Mouse (Mus musculus) limb, embryonic 14.5 days (tissue): ENCODE data around the gene Adamts14. TPM values are rescaled to one million over a fixed set of nuclear protein-coding genes. Genes with fewer than 3 reads are reported as not detected.

Experiments used
- ATAC-seq: fragments of 200-750 bp; cut with Nextera tagmentation; 2 replicates; pipeline ENCODE4 v1.8.0; 2017; ENCODE audit warnings: low read depth, moderate number of reproducible peaks, moderate TSS enrichment; ENCODE audit not compliant: low FRiP score
- DNase-seq: peaks from one replicate; pipeline ENCODE4 v3.0.0-alpha.2; 2015; ENCODE audit warnings: low spot score
- H3K27ac ChIP-seq: fragments of 300-500 bp; sonication (generic); replicated peaks from 2 replicates; pipeline ENCODE4 v1.5.1; 2014; ENCODE audit warnings: low read depth, mild to moderate bottlenecking, low read length, moderate library complexity, mixed read lengths
- H3K27me3 ChIP-seq: fragments of 300-500 bp; sonication (generic); 2 replicates; pipeline ENCODE4 v1.6.1; 2014; ENCODE audit warnings: low read length, mixed read lengths; ENCODE audit not compliant: control insufficient read depth, insufficient read depth
- H3K36me3 ChIP-seq: fragments of 300-500 bp; sonication (generic); 2 replicates; pipeline ENCODE4 v1.6.1; 2014; ENCODE audit warnings: mild to moderate bottlenecking, low read length, moderate library complexity, mixed read lengths; ENCODE audit not compliant: control insufficient read depth, insufficient read depth
- H3K4me1 ChIP-seq: fragments of 300-500 bp; sonication (generic); 2 replicates; pipeline ENCODE4 v1.6.1; 2014; ENCODE audit warnings: antibody characterized with exemption, low read length, mixed read lengths; ENCODE audit not compliant: control insufficient read depth, insufficient read depth
- H3K4me2 ChIP-seq: fragments of 300-500 bp; sonication (generic); replicated peaks from 2 replicates; pipeline ENCODE4 v1.6.1; 2014; ENCODE audit warnings: low read depth, mild to moderate bottlenecking, low read length, moderate library complexity; ENCODE audit not compliant: severe bottlenecking
- H3K4me3 ChIP-seq: fragments of 300-500 bp; sonication (generic); replicated peaks from 2 replicates; pipeline ENCODE4 v1.5.1; 2014; ENCODE audit warnings: low read length
- H3K9ac ChIP-seq: fragments of 300-500 bp; sonication (generic); 2 replicates; pipeline ENCODE4 v1.6.1; 2014; ENCODE audit warnings: mild to moderate bottlenecking, low read depth, low read length, moderate library complexity; ENCODE audit not compliant: severe bottlenecking
- H3K9me3 ChIP-seq: fragments of 300-500 bp; sonication (generic); 2 replicates; pipeline ENCODE4 v1.6.1; 2016; ENCODE audit warnings: low read length; ENCODE audit not compliant: control insufficient read depth
- POLR2A ChIP-seq: fragments of 200-500 bp; IDR thresholded peaks from 2 replicates; pipeline ENCODE4 v1.8.0; 2012; ENCODE audit warnings: inconsistent platforms, mild to moderate bottlenecking, moderate library complexity, borderline replicate concordance; ENCODE audit not compliant: insufficient read depth, insufficient read length; ENCODE audit errors: extremely low read depth
- WGBS: fragments of 180-500 bp; shearing (Covaris S2); extraction: QIAGEN DNeasy Blood & Tissue Kit; methylation state at CpG from one replicate; pipeline ENCODE4 v1.1.7; 2014; 5-methylcytosine and 5-hydroxymethylcytosine counted together
- polyA plus RNA-seq, 2 experiments: library from polyadenylated mRNA; depleted of rRNA in 1 of 2; stranded (reverse) in 1 of 2; unstranded in 1 of 2; fragments of >200 nt; fragmentation: Nextera tagmentation in 1 of 2; extraction: Ambion mirVana in 1 of 2; gene quantifications; 2 replicates each; pipeline versions ENCODE4 v1.2.1 to v1.2.3; 2012 to 2014

Adamts14 gene
- polyA plus RNA-seq, 2 experiments: 5.1 to 11.1 TPM

DNA sequence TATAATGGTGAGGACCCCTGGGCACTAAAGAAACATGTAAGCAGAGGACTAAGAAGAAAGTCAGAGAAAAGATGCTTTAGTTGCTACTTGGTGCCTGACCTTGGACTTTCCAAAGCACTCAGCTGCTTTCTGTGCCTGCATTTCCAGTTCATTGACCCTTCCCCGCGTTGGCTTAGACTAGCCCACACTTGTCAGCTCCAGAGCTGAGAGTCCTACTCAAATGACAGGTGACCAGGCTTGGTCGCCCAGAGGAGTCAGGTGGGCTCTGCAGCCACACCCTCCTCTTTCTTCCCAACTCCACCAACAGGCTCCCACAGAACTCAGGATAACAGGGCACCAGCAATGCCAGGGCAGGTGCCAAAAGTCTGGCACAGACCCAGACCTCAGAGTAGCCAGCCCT, 110.9 kb downstream of the Adamts14 start:
- 61% methylated on average over 3 of the region's 3 CpGs for WGBS
- no peak for TF ChIP-seq POLR2A
- no peaks in the 10 kb centered on the region for H3K4me1 ChIP-seq
- no peaks in the 10 kb centered on the region for H3K27me3 ChIP-seq
- no peak overlapping the region for H3K4me2 ChIP-seq
- no peaks in the 10 kb centered on the region for H3K36me3 ChIP-seq
- H3K4me3 ChIP-seq: no peak overlapping the region
- no peaks in the 10 kb centered on the region for H3K9me3 ChIP-seq
- H3K9ac ChIP-seq: no peak overlapping the region
- DNase-seq: no peak
- H3K27ac ChIP-seq: no peak overlapping the region
- ATAC-seq: no peak

DNA sequence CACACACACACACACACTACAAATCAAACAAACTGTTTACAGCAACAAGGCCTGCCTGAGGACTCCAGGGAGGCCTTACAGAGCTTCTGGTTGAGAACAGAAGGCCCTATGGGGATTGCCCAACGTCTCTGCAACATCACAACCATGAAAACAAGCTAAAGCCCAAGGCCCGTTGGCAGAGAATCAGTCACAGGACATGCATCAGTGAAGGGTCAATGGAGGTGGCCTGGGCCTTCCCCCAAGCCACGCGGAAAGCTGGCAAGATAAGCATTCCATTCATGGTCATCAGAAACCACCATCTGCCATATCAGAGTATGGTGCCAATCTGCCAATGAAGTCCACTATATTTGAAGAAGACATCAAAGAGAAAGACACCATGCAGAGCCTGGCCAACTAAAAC, 112.6 kb downstream of the Adamts14 start:
- Histone ChIP-seq H3K4me2 (no peak overlapping the region), H3K4me3 (no peak overlapping the region), H3K27me3 (no peaks in the 10 kb centered on the region), H3K9me3 (no peaks in the 10 kb centered on the region), H3K9ac (no peak overlapping the region), H3K27ac (no peak overlapping the region), H3K36me3 (no peaks in the 10 kb centered on the region), H3K4me1 (no peaks in the 10 kb centered on the region)
- WGBS: 74% methylated on average over 4 of the region's 4 CpGs
- no peak for DNase-seq
- no peak for TF ChIP-seq POLR2A
- no peak for ATAC-seq

DNA sequence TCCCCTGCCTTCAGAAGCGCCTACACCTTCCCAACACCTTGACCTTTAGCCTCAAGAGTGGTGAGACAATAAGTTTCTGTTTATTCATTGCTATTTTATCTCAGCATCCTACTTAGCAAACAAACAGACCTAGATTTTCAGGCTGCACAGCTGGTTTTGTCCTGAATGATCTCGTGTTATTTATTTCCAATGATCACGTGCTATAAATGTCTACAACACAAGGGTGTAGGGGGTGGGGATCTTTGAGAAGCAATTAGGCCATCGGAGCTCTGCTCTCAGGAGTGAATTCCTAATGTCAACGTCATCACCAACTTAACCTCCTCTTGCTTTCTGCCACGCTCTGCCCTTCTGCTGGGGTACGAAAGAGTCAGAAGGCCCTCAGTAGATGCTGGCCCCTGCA, 113.1 kb downstream of the Adamts14 start:
- DNase-seq (no peak), ATAC-seq (no peak)
- Histone ChIP-seq H3K4me3 (no peak overlapping the region), H3K36me3 (no peaks in the 10 kb centered on the region), H3K27ac (no peak overlapping the region), H3K9ac (no peak overlapping the region), H3K4me2 (no peak overlapping the region), H3K9me3 (no peaks in the 10 kb centered on the region), H3K27me3 (no peaks in the 10 kb centered on the region), H3K4me1 (no peaks in the 10 kb centered on the region)
- 74% methylated on average over 7 of the region's 7 CpGs for WGBS
- TF ChIP-seq POLR2A: no peak

DNA sequence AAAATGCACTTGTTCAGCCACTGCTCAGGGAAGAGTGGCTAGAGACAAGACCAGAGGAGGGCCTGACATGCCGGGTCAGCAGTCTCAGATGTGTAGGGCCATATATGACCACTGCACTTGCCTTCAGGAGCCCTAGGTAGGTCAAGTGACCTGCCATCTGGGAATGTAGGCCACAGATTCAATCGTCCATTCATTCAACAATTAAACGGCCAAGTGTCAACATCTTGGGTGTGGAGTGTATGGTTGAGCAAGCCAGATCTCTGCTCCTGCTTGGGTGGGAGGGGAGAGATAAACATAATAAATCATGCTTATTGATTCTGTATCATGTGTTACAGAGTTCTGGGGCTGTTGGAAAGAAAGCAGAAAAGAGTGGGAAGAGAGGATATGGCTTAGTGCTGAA, 114.6 kb downstream of the Adamts14 start:
- ATAC-seq (no peak), DNase-seq (no peak)
- Histone ChIP-seq H3K27me3 (no peaks in the 10 kb centered on the region), H3K4me1 (no peaks in the 10 kb centered on the region), H3K4me2 (no peak overlapping the region), H3K4me3 (no peak overlapping the region), H3K27ac (no peak overlapping the region), H3K9me3 (no peaks in the 10 kb centered on the region), H3K36me3 (no peaks in the 10 kb centered on the region), H3K9ac (no peak overlapping the region)
- no peak for TF ChIP-seq POLR2A
- 74% methylated on average over 3 of the region's 3 CpGs for WGBS

DNA sequence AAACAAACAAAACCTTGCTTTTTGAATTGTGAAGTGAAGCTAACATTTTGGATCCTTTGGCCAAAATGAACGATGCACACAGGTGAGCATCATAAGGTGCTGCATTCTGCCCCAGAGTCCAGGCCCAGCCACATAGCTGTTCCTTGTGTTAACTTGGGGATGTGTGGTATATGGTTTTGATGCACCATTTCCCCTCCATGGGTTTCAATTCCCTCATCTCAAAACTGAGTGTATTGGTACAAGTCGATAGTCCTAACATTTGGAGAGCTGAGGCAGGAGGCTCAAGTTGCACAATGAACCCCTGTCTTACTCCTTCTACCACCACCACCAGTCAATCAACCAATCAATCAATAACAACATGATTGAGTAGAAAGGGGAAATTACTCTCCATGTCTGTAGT, 116.8 kb downstream of the Adamts14 start:
- Histone ChIP-seq H3K9me3 (no peaks in the 10 kb centered on the region), H3K4me1 (no peaks in the 10 kb centered on the region), H3K27me3 (no peaks in the 10 kb centered on the region), H3K36me3 (no peaks in the 10 kb centered on the region), H3K27ac (no peak overlapping the region), H3K4me2 (no peak overlapping the region), H3K4me3 (no peak overlapping the region), H3K9ac (no peak overlapping the region)
- WGBS: 86% methylated on average over 2 of the region's 2 CpGs
- TF ChIP-seq POLR2A: no peak
- ATAC-seq: no peak
- DNase-seq: no peak

DNA sequence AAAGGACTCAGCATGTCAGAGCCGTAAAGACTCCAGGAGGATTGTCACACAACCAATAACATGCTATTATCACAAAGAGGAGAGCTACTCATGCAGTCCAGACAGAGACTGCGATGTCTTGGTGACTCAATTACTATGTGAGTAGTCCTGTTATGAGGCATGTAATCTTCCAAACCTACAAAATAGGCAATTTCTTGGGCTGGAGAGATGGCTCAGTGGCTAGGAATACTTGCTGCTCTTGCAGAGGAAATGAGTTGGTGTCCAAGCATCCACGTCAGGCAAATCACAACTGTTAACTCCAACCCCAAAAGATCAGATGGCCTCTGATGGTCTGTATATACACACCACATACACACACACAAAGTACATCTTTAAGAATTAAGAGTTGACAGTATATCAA, 117.6 kb downstream of the Adamts14 start:
- no peak overlapping the region for H3K4me2 ChIP-seq
- TF ChIP-seq POLR2A: no peak
- H3K4me3 ChIP-seq: no peak overlapping the region
- no peaks in the 10 kb centered on the region for H3K27me3 ChIP-seq
- DNase-seq (no peak), ATAC-seq (no peak)
- H3K27ac ChIP-seq: no peak overlapping the region
- H3K9ac ChIP-seq: no peak overlapping the region
- 86% methylated on average over 3 of the region's 3 CpGs for WGBS
- H3K9me3 ChIP-seq: no peaks in the 10 kb centered on the region
- no peaks in the 10 kb centered on the region for H3K4me1 ChIP-seq
- no peaks in the 10 kb centered on the region for H3K36me3 ChIP-seq
